Mouse (Mus musculus) midbrain, embryonic 15.5 days (tissue): ENCODE data around the gene Slc25a20. TPM values are rescaled to one million over a fixed set of nuclear protein-coding genes. Genes with fewer than 3 reads are reported as not detected.

Source experiments
- ATAC-seq: fragments of 200-750 bp; cut with Nextera tagmentation; replicated peaks from 2 replicates; pipeline ENCODE4 v1.8.0; 2017; ENCODE audit warnings: moderate TSS enrichment
- H3K27ac ChIP-seq: fragments of 300-500 bp; sonication (generic); 2 replicates; pipeline ENCODE4 v1.5.1; 2015; ENCODE audit warnings: mild to moderate bottlenecking, inconsistent platforms
- H3K27me3 ChIP-seq: fragments of 300-500 bp; sonication (generic); replicated peaks from 2 replicates; pipeline ENCODE4 v1.6.1; 2015; ENCODE audit warnings: inconsistent platforms
- H3K36me3 ChIP-seq: fragments of 300-500 bp; sonication (generic); replicated peaks from 2 replicates; pipeline ENCODE4 v1.6.1; 2015; ENCODE audit warnings: inconsistent platforms
- H3K4me1 ChIP-seq: fragments of 300-500 bp; sonication (generic); 2 replicates; pipeline ENCODE4 v1.6.1; 2015; ENCODE audit warnings: inconsistent platforms
- H3K4me2 ChIP-seq: fragments of 300-500 bp; sonication (generic); 2 replicates; pipeline ENCODE4 v1.6.1; 2015; ENCODE audit warnings: inconsistent platforms, mild to moderate bottlenecking, moderate library complexity
- H3K4me3 ChIP-seq: fragments of 300-500 bp; sonication (generic); 2 replicates; pipeline ENCODE4 v1.5.1; 2015; ENCODE audit warnings: mild to moderate bottlenecking, inconsistent platforms
- H3K9ac ChIP-seq: fragments of 300-500 bp; sonication (generic); 2 replicates; pipeline ENCODE4 v1.6.1; 2015; ENCODE audit warnings: mild to moderate bottlenecking, inconsistent platforms
- H3K9me3 ChIP-seq: fragments of 300-500 bp; sonication (generic); 2 replicates; pipeline ENCODE4 v1.6.1; 2016; ENCODE audit warnings: inconsistent platforms
- WGBS: fragments of 180-500 bp; shearing (Covaris S2); methylation state at CpG from one replicate; pipeline ENCODE4 v1.1.7; 2015; ENCODE audit warnings: mixed read lengths; 5-methylcytosine and 5-hydroxymethylcytosine counted together
- microRNA-seq: library from miRNA; unstranded; fragments of <30 nt; microRNA quantifications from one replicate; pipeline ENCODE4, GENCODE M21; 2016
- polyA plus RNA-seq: library from polyadenylated mRNA; unstranded; fragments of >200 nt; fragmentation: Nextera tagmentation; extraction: Ambion mirVana; gene quantifications from 2 replicates; pipeline ENCODE4 v1.2.1, GENCODE M21; 2015

Slc25a20 gene
- polyA plus RNA-seq, 1 experiment from 2014 or later: 45.1 TPM

DNA sequence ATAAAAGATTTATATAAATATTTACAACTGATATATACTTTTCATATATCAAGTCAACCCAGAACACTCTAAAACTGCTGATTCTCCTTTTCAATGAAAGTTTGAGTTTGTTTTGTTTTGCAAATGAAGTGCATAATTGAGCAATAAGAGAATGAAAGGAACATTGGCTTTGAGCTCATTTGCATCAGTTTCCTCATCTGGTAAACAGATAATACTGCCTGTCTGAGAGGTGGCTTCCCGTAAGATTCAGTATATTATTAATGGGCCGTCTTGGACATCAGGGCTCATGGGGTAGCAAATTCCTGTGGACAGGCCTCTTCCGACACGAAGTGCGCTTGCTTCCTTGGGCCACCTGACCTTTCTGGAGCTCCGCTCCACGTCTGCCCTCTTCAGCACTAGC lies 48.9 kb downstream of the Slc25a20 start:
- Histone ChIP-seq H3K27ac (no peak overlapping the region), H3K27me3 (no peaks in the 10 kb centered on the region), H3K9me3 (no peaks in the 10 kb centered on the region), H3K9ac (no peak overlapping the region), H3K4me2 (no peak overlapping the region), H3K36me3 (no peaks in the 10 kb centered on the region), H3K4me1 (no peaks in the 10 kb centered on the region), H3K4me3 (no peak overlapping the region)
- WGBS: 77% methylated on average over 7 of the region's 7 CpGs
- ATAC-seq: no peak

DNA sequence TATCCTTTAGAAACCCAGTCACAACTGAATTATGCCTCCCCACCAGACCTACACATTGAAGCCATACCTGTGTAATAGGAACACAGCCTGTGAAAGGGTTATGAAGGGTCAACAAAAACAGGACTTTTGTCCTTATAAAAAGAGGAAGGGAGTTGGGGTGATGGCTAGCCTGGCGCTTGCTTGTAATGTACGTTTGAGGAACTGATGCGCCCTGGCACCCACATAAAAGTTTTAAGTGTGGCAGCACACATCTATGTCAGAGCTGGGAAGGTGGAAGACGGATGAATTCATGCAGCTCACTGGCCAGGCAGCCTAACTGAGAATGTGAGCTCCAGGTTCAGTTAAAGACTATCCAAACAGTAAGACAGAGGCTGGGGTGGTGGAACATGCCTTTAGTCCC lies 54.3 kb downstream of the Slc25a20 start:
- H3K4me1 ChIP-seq: no peaks in the 10 kb centered on the region
- H3K27ac ChIP-seq: no peak overlapping the region
- no peak overlapping the region for H3K4me3 ChIP-seq
- WGBS: 94% methylated on average over 4 of the region's 4 CpGs
- no peaks in the 10 kb centered on the region for H3K27me3 ChIP-seq
- no peak for ATAC-seq
- no peak overlapping the region for H3K9ac ChIP-seq
- H3K9me3 ChIP-seq: no peaks in the 10 kb centered on the region
- H3K4me2 ChIP-seq: no peak overlapping the region
- peaks cover 4% of the 10 kb centered on the region for H3K36me3 ChIP-seq

DNA sequence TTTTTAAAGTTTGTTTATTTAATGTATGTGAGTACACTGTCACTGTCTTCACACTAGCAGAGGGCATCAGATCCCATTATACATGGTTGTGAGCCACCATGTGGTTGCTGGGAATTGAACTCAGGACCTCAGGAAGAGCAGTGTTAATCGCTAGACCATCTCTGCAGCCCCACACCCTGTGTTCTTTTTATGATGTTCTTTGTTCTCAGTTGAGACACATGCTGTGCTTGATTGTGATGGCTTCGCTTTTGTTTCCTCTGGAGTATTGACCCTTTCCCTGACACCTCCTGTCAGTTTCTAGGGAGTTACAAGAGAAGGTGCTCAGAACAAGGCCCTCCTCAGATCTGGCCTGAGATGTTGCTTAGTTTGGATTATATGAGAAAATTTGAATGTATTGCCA lies 61.9 kb downstream of the Slc25a20 start:
- Histone ChIP-seq H3K27ac (no peak overlapping the region), H3K27me3 (no peaks in the 10 kb centered on the region), H3K4me2 (no peak overlapping the region), H3K9ac (no peak overlapping the region), H3K4me3 (no peak overlapping the region), H3K4me1 (no peaks in the 10 kb centered on the region), H3K9me3 (no peaks in the 10 kb centered on the region), H3K36me3 (peaks cover 10% of the 10 kb centered on the region)
- no peak for ATAC-seq
- WGBS: 20% methylated on average over 2 of the region's 2 CpGs

DNA sequence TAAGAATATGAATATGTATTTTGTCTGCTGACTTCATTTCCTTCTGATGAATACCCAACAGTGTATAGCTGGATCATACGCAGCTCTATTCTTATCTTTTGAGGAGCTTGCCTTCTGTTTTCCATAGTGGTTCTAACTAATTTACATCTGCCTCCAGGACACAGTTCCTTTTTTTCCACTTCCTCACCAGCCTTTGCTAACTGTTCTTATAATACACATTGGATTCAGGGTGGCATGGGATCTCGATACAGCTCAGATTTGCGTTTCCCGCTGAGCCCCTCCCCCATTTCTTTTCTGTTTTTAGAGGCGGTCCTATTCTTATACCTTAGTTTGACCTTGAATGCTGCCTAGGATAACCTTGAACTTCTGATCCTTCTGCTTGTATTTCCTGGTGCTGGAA lies 64.2 kb downstream of the Slc25a20 start:
- no peak overlapping the region for H3K27ac ChIP-seq
- no peaks in the 10 kb centered on the region for H3K9me3 ChIP-seq
- no peak overlapping the region for H3K4me2 ChIP-seq
- ATAC-seq: no peak
- no peaks in the 10 kb centered on the region for H3K4me1 ChIP-seq
- no peaks in the 10 kb centered on the region for H3K27me3 ChIP-seq
- peaks cover 10% of the 10 kb centered on the region for H3K36me3 ChIP-seq
- WGBS: 85% methylated on average over 5 of the region's 5 CpGs
- H3K4me3 ChIP-seq: no peak overlapping the region
- no peak overlapping the region for H3K9ac ChIP-seq

DNA sequence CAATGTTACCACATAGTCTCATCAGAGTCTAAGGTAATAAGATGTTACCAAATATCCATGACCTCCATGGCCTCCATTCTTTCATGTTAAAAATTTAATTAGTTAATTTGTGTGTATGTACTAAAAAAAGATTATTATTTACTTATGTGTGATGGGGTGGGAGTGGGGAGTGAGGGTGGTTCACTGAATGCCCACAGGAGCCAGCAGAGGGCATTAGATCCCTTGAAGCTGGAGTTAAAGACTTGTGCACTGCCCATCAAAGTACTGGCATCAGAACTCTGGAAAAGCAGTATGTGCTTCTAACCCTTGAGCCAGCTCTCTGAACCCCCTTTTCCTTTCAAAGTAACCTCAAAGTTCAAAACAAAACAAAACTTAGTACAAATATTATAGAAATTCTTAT lies 67.2 kb downstream of the Slc25a20 start:
- Histone ChIP-seq H3K4me1 (no peaks in the 10 kb centered on the region), H3K9me3 (no peaks in the 10 kb centered on the region), H3K9ac (no peak overlapping the region), H3K27ac (no peak overlapping the region), H3K27me3 (no peaks in the 10 kb centered on the region), H3K4me3 (no peak overlapping the region), H3K4me2 (no peak overlapping the region), H3K36me3 (peaks cover 15% of the 10 kb centered on the region)
- no peak for ATAC-seq

DNA sequence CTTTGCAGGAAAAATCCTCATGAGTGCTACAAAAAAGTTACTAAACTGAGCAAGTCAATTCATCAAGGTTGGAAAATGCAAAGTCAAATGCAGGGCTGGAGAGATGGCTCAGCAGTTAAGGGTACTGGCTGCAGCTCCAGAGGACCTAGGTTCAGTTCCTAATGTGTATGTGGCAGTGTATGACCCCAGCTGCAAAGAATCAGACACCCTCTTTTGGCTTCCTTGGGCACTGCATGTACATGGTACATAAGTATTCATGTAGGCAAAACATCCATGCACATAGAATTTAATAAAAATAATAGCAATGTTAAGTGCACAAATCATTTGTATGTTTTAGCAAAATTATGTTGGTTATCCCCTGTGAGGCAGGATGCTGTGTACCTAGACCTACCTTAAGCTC lies 70.6 kb downstream of the Slc25a20 start:
- no peak overlapping the region for H3K4me3 ChIP-seq
- no peak overlapping the region for H3K4me2 ChIP-seq
- H3K9me3 ChIP-seq: no peaks in the 10 kb centered on the region
- no peaks in the 10 kb centered on the region for H3K4me1 ChIP-seq
- H3K9ac ChIP-seq: no peak overlapping the region
- ATAC-seq: no peak
- peaks cover 34% of the 10 kb centered on the region; the same call in 1 of the 2 replicates for H3K36me3 ChIP-seq
- H3K27ac ChIP-seq: no peak overlapping the region
- no peaks in the 10 kb centered on the region for H3K27me3 ChIP-seq

Small RNA genes lying within 50 kb of the gene (microRNA-seq; reads per million reads assigned to microRNA genes)
- not detected for gene Gm26298

Other genes with a start within 250 kb of the Slc25a20 start
- 1.7 and 1.8 TPM in 2 replicates for gene Ccdc36, start 233.6 kb upstream of the Slc25a20 start, polyA plus RNA-seq
- gene BC048562, start 225.6 kb upstream of the Slc25a20 start, polyA plus RNA-seq: not detected in 2 replicates
- gene Ccdc71, start 201.6 kb upstream of the Slc25a20 start, polyA plus RNA-seq: 70.2 and 71.4 TPM in 2 replicates
- 82.8 and 87.3 TPM in 2 replicates for gene Klhdc8b, start 200.5 kb upstream of the Slc25a20 start, polyA plus RNA-seq
- 19.1 and 22.7 TPM in 2 replicates for gene Lamb2, start 182.4 kb upstream of the Slc25a20 start, polyA plus RNA-seq
- 87.1 and 94.3 TPM in 2 replicates for gene Usp19, start 171.5 kb upstream of the Slc25a20 start, polyA plus RNA-seq
- 64.0 and 64.6 TPM in 2 replicates for gene Qars, start 154.4 kb upstream of the Slc25a20 start, polyA plus RNA-seq
- 132 and 133 TPM in 2 replicates for gene Qrich1, start 145.3 kb upstream of the Slc25a20 start, polyA plus RNA-seq
- 101 TPM in 2 replicates for gene Impdh2, start 101.8 kb upstream of the Slc25a20 start, polyA plus RNA-seq
- 75.2 and 76.8 TPM in 2 replicates for gene Ndufaf3, start 94.7 kb upstream of the Slc25a20 start, polyA plus RNA-seq
- gene Dalrd3, start 92.2 kb upstream of the Slc25a20 start, polyA plus RNA-seq: 336 and 351 TPM in 2 replicates
- 404 and 429 TPM in 2 replicates for gene Wdr6, start 83.3 kb upstream of the Slc25a20 start, polyA plus RNA-seq
- gene P4htm, start 64.4 kb upstream of the Slc25a20 start, polyA plus RNA-seq: 32.7 and 38.5 TPM in 2 replicates
- 51.7 and 53.3 TPM in 2 replicates for gene Arih2, start 12.7 kb upstream of the Slc25a20 start, polyA plus RNA-seq
- gene Prkar2a, start 27.2 kb downstream of the Slc25a20 start, polyA plus RNA-seq: 67.7 and 68.4 TPM in 2 replicates
- 230 and 239 TPM in 2 replicates for gene Ip6k2, start 121.7 kb downstream of the Slc25a20 start, polyA plus RNA-seq
- 34.9 and 38.1 TPM in 2 replicates for gene Nckipsd, start 146.3 kb downstream of the Slc25a20 start, polyA plus RNA-seq
- gene Celsr3, start 164.2 kb downstream of the Slc25a20 start, polyA plus RNA-seq: 19.6 and 21.3 TPM in 2 replicates
- 16.7 and 17.8 TPM in 2 replicates for gene Slc26a6, start 191.2 kb downstream of the Slc25a20 start, polyA plus RNA-seq